Mouse (Mus musculus): ENCODE measurements around the gene Tns3.

Gene Tns3

DNA sequence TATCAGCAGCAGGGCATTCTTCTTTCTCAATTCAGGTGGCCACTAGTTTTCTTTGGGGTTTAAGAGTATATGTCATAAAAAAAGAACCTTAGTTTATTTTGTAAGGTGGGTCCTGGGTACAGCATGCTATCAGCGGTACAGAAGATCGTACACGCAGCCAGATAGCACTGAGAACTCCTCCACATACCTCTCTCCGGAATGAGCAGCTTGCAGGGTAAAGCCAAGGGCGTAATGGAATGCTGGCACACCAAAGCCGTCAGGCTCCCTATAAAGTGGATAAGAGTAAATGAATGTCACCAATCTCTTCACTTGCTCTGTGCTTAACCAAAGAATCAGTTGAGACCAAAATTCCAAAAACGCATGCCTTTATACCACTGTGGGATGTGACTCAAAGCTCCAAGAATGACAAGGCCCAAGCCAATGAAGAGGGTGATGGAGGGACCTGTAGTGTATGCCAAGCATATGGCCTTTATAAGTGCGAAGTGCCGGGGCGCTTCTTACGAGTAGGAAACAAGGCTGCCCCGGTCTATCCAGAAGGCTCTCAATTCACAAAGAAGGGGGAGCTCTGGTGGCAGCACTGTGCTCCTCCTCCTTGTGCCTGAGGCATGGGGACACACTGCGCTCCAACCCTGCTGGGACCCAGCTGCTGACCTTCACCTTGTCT is 219.4 kb downstream of the Tns3 start:
- DNase-seq (ENCODE audit: extremely low spot score, low read depth, low spot score): no peak

GRCm38 (mm10) chr11:8443539-8444292 is 220.6 kb downstream of the Tns3 start:
- no peak for DNase-seq (ENCODE audit: extremely low spot score, low read depth, low spot score)

GRCm38 (mm10) chr11:8440706-8441105 is 223.6 kb downstream of the Tns3 start:
- no peak for DNase-seq (ENCODE audit: extremely low spot score, low read depth, low spot score)

DNA sequence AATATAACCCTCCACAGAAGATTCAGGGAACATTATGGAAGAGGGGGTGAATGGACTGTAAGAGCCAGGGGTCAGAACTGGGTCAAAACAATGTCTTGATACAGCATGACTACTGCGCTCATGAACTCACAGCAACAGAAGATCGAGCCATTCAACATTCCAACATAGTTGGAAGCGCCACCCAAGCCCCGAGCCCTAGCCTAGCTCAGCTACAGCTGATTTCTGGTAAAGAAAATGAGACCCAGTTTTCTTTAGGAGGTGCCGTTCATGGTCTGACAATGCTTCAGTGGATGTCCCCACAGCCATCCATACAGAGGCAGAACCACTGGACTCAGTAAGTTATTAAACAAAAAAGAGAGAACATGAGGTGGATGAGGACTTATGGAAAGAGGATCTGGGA is 224.1 kb downstream of the Tns3 start:
- DNase-seq (ENCODE audit: extremely low spot score, low read depth, low spot score): no peak

DNA sequence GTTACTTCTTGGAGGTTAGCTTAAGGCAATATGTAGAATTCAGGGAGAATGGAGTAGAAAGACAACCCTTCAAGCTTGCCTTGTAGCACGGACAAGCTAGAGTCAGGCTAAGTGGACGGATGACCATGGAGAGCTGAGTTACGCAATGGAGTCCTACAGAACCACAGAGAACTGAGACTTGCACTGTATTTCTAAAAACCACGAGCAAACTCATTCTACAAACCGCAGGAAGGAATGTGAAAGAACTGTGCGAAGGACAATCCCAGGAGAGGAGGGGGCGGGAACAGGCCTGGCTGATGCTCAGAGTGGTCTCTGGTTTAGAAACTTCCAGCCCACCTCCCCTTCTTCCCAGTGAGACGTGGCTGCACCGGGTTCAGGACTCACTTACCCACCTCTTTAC is 225.3 kb downstream of the Tns3 start:
- DNase-seq (ENCODE audit: extremely low spot score, low read depth, low spot score): no peak

DNA sequence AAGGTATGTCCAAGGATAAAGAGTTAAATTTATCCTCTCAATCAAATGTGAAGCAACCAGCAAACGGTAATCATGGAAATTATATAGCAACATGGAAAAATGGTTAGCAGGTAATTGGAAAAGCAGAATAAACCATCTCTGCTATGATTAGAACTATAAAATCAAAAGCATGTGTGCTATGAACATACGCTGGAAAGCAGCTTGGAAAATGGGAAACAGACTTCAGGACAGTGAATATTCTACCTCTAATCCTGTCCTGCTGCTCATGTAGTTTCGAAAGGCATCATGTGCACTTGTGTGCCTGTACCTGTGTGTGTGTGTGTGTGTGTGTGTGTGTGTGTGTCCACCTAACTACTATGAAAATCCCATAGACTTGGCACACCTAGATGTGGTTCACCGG is 226.1 kb downstream of the Tns3 start:
- no peak for DNase-seq (ENCODE audit: extremely low spot score, low read depth, low spot score)

DNA sequence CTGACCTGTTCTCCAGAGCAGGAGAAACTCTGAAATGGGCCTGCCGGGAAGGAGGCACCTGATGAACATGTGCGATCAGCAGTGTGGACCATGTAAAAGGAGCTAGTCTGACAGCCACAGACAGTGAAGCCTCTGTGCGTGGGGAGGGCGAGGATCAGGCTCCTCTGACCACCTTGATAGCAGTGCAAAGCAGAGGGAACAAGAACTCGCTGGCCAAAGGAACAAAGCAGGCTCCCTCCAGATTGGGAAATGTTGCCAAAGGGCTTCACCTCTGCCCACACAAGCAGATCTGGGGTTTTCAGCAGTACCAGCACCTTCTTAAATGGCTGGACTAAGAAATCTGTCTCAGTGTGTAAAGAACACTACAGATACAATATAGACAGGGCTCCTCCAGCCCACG is 229.2 kb downstream of the Tns3 start:
- DNase-seq (ENCODE audit: extremely low spot score, low read depth, low spot score): no peak

DNA sequence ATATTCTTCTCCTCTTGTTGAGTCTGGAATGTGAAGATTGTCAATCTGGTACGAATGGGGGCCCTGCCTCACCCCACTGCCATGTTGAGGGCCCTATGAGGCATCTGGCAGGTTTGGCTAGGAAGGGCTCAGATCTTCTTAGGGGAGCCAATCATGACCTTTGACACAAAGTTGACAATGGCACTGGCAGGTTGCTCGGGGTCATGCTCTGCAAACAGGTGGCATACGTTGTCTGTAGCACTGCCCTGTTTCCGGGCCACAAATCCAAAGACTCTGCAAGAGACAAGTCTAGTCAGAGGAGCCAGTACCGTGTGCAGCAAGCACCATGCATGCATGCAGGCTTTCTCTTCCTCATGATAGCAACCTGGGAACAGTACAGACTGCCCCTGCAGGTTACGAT is 230.0 kb downstream of the Tns3 start:
- DNase-seq (ENCODE audit: extremely low spot score, low read depth, low spot score): no peak

- no peak for DNase-seq (ENCODE audit: extremely low spot score, low read depth, low spot score)
These were observed 230.9 kb downstream of the Tns3 start for GRCm38 (mm10) chr11:8433443-8433842.

GRCm38 (mm10) chr11:8432941-8433340 is 231.4 kb downstream of the Tns3 start:
- no peak for DNase-seq (ENCODE audit: extremely low spot score, low read depth, low spot score)

DNA sequence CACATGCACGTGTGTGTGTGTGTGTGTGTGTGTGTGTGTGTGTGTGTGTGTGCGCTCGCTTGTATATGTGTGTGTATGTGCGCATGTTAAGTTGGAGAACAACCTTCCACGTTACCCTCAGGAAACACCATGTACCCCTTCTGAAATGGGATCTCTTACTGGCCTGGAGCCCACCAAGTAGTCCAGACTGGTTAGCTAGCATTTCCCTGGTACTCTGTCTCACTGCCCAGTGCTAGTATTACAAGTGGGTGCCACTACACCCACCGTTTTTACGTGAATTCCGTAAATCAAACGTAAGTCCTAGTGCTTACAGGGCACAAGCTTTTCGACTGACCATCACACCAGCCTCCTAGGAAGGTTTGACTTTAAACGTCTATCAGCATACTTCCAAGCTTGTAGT is 236.7 kb downstream of the Tns3 start:
- DNase-seq (ENCODE audit: extremely low spot score, low read depth, low spot score): no peak

DNA sequence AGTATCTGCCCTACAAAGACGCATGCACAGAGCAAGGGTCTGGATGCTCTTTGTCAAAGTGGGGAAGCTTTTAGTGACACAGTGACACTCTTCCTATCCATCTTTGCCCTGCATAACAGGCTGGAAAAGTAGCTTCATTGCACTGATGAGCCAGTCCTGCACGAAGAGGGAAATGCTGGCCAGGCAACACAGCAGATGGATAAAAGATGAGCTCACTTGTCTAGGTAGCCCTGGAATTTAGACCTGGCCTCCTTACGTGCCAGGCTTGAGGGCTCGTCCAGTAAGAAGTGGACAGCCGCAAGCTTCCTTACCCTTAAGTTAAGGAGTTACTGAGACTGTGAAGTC is 239.1 kb downstream of the Tns3 start:
- DNase-seq (ENCODE audit: extremely low spot score, low read depth, low spot score): no peak

DNA sequence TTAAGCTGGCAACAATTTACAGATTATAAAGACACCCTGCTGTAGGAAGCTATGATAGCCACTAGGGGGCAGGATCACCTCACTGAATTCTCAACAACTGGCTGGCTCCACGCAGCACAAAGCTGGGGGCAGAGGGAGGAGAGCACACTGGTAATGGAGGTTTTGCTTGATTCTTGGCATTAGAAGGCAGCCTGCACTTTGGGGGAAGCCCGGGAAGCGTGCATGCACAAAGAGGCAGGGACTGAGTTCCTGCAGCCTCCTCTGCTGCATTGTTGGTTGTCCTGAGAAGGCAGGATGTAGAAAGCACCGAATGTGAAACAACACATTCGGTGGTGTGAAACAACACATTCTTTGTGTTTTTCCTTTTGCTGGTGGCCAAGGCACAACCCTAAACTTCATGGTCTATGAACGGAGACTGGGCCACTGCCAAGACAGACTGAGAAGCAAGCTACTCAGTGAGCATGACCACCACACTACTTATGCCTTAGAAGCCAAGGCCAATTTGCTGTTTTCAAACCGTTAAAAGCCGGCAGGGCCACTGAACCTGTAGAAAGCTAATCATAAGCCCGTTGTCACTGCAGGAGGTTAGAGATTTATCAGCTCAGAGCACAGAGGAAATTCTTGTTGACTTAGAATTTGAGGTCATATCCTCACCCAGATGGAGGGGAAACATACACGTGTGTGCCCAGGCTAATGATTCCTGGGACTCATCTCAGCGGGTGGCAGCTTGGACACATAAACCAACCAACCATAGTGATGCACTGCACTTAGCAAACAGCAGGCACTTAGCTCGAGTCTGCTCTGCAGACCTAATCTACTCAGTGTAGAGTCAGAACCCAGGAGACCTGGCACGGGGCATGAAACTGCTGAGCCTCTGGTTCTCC is 239.8 kb downstream of the Tns3 start:
- peak; percentile 66 for DNase-seq (ENCODE audit: extremely low spot score, low read depth, low spot score)

DNA sequence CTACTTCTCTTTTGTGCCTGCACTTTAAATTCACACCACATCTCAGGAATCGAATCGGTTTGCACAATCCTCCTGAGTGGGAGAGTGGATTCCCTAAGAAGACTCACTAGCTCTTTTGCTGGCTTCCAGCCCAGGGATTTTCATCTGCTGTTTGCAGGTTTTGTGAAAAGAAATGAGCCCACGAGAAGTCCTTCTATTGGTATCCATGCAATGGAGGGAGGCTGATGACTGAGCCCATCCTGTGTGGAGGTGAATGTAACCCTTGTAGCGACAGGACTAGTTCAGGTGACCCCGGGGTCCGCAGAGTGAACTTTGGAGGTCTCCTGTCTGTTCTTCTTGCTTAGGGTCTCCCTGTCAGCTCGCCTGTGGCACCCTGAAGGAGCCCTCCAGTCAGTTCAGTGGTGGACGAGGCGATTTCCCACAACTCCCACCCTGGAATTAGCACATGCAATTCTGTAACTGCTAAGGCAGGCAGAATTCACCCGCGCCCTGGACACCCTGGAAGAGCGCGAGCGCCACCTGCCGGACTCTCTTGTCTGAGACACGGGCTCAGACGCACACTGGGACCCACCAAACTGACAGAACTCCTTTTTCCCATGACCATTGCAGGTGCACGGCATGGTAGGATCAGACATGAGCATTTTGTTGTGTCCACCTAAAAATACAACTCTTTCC is 259.0 kb downstream of the Tns3 start:
- peak; percentile 52 for DNase-seq (ENCODE audit: extremely low spot score, low read depth, low spot score)

DNA sequence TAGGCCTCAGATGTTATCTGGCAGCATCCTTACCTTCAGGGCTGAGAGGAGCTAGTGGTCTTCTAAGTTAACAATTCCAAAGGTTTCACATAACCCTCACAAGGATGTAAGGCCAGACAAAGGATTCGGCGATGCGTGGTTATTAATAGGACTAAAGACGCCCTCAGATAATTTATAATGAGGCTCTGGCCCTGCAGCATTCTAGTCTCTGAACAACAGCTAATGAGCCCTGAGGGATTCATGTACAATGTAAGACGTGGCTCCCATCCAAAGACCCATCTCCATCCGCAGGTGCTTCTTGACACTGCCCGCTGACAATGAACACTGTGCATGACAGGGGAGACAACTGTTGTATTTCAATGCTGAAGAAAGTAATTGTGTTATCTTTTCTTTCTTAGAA is 263.0 kb downstream of the Tns3 start:
- no peak for DNase-seq (ENCODE audit: extremely low spot score, low read depth, low spot score)

GRCm38 (mm10) chr11:8396329-8396728 is 268.0 kb downstream of the Tns3 start:
- no peak for DNase-seq (ENCODE audit: extremely low spot score, low read depth, low spot score)

- no peak for DNase-seq (ENCODE audit: extremely low spot score, low read depth, low spot score)
These were observed 272.8 kb downstream of the Tns3 start for GRCm38 (mm10) chr11:8391564-8391963.

- DNase-seq (ENCODE audit: extremely low spot score, low read depth, low spot score): no peak
These were observed 278.4 kb downstream of the Tns3 start for GRCm38 (mm10) chr11:8385891-8386405.
